Mouse (Mus musculus) layer of hippocampus, postnatal 36 days (tissue): ENCODE measurements around the gene Fgl2. TPM values are rescaled to one million over a fixed set of nuclear protein-coding genes. Genes with fewer than 3 reads are reported as not detected.

Experiments used
- DNase-seq, 2 experiments: peaks; one replicate each; pipeline ENCODE4 v3.0.0; 2022
- total RNA-seq, 2 experiments: library from RNA; stranded (reverse); gene quantifications; 2 replicates each; pipeline ENCODE4 v1.2.3; 2021

Fgl2 gene
- total RNA-seq, 2 experiments from 2014 or later, result 1.7 to 1.9 TPM

DNA sequence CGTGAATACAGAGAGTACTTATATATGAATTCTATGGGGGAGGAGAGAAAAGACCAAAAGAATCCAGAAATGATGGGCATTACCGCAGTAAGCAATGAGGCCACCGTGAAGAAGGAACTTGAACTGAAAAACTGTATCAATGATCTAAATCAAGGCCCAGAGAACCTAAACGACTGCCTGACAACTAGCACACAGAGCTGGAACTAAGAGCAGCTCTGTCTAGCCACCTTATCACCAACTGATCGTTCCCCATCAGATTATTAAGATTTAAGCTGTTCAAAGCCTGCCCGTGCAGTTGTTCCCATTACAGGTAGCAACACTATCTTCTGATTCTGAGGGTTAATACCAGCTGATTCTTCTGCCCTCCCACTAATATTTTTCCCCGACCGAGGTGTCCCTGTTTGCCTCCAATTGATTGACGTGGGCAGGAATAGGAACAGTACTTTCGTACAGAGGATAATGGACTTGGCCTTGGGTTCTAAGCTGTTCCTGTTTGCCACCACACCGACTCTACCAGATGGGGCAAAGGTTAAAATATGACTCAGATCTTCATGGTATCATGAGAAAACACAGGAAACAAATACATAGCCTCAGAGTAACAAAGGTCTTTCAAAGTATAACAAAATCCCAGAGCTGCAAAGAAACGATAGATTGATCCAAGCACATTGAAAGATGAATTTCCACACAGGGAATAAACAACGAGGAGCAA lies 12.0 kb downstream of the Fgl2 start:
- DNase-seq, result no peak

DNA sequence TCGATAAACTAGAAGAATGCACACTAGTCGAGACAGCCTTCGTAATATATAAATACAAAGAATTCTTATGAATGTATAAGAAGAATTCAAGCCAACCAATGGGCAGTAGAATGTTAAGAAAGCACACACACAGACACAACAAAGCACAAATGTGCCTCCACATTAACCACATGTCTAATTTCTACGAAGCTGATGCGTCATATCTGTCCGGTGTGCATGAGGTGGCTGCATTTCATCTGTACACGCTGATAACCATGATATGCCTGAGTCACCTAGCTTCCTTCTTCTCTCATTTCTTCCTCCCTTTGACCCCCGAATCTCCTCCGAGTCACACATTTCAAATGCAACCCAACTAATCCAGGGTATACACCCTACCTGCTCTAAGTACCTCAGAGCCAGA lies 12.5 kb downstream of the Fgl2 start:
- DNase-seq, result no peak

- DNase-seq, result no peak
These were observed 14.0 kb downstream of the Fgl2 start for GRCm38 (mm10) chr5:21386432-21386831.

- no peak for DNase-seq
These were observed 14.9 kb downstream of the Fgl2 start for GRCm38 (mm10) chr5:21387340-21387739.

DNA sequence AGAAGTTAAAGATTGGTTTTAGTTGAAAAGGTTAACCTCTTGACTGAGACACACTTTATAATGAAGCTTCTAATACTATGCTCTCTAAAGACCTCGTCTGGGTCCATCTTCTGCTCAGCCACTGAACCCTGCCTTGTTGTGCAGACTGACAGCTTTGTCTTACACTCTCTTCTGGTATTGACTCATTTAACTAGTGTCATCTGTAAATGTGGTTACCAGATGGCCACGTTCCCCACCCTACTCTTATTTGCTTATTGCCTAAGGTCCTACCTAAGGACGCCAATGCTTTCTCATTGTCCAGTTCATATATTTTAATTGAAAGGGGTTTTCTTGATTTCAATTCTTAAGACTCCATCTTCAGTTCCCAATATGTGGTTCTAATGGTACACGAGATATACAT lies 16.4 kb downstream of the Fgl2 start:
- no peak for DNase-seq

- no peak for DNase-seq
These were observed 19.4 kb downstream of the Fgl2 start for GRCm38 (mm10) chr5:21391616-21392384.

GRCm38 (mm10) chr5:21394562-21394961 lies 22.1 kb downstream of the Fgl2 start:
- DNase-seq, result no peak

- no peak for DNase-seq
These were observed 22.9 kb downstream of the Fgl2 start for GRCm38 (mm10) chr5:21395205-21395840.

DNA sequence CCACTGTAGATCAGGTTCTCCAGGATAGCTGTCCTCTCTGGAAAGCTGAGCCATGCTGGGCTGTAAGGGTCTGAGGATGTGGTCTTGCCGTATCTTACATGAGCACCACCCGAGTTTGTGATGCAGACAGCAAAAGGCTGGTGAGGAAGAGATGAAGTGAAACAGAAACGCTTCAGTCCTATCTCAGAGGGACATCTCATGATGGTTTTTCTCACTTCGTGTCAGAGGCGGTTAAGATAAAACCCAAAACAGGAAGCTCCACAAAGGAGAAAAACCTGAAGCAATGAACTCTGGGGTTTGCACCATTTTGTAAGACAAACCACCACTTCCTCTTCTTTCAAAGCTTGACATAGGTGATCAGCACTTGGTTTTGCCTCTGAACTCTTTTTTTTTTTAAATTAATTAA lies 38.8 kb downstream of the Fgl2 start:
- DNase-seq, result no peak

GRCm38 (mm10) chr5:21412056-21412455 lies 39.6 kb downstream of the Fgl2 start:
- DNase-seq, result no peak

DNA sequence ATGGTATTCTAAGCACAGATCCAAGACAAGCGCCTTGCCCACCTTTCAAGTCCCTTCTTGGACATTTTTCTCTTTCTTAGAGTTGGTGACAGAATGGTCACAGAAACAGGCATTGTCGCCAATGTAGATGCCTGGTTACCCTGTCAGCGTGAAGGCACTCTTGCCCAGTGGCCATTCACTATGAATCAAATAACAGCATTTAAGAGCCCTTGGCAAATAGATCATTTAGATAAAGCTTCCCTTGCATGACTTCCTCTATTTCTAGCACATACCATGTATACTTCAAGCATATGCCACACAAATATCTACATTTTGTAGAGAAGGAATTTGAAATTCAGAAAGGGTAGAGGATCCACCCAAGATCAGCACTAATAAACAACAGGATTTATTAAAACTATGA lies 40.9 kb downstream of the Fgl2 start:
- no peak for DNase-seq

- no peak for DNase-seq
These were observed 41.8 kb downstream of the Fgl2 start for GRCm38 (mm10) chr5:21414116-21414820.

DNA sequence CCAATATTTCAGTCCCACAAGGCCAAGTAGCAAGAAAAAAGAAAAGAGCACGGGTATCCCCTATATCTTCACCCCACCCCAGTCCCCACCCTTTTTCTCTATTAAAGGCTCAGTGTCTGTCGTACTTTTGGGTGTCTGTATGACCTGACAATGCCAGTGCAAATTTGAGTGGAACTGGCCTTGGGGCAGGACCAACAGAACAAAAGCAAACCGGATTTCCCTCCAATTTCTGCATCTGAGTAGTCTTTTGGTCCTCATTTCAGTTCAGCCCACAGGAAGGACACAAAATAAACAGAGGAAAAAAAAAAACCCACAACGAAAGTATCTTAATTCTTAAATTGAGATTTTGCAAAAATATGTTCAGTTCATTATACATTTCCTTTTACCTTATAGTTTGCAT lies 46.2 kb downstream of the Fgl2 start:
- DNase-seq, result no peak

- no peak for DNase-seq
These were observed 48.2 kb downstream of the Fgl2 start for GRCm38 (mm10) chr5:21420609-21421008.

DNA sequence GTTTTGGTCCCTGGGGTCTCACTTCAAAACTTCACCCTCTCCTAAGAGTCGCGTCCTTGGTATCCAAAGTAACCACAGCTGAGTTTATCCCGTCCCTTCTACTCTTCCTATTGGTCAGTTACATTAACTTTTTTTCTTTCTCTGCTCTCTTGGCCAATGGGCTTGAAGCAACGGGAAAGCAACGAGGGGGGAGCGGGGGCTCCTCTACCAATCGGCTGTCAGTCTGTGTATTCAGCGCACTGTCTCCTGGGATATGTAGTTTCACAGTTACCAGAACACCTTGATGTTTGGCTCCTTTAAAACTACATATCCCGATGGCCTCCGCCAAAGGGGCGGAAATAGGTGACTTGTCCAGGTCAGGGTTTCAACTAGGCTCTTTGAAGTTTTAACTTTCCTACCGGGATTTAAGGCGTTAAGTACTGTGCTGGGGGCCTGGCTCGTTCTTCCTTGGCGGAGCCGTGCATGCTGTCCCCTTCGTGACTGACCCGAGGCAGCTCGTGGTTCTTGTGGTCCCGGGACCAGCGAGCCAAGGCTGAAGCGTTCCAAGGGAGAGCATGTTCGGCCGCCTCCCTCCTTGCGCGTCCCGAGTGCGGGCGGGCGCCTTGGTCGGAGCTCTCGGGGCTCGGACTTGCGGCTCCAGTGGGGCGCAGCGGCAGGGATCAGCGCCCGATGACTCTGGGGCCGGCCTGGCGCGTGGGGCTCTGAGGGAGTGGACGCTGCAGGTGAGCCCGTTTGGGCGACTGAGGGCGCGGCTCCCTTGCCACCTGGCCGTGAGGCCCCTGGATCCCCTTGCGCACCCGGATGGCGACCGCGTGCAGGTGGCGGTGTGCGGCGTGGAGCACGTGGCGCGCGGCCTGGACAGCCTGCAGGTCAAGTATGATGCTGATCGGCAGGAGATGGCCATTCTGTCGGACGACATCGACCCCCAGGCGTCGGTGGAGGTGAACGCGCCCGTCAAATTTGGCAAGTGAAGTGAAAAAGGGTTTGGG lies 52.5 kb downstream of the Fgl2 start, which contains the start of the genes Ccdc146 and Fam185a:
Ccdc146 (minus strand) TSS at position 64 of the 989 bp plus-strand sequence.
Fam185a (plus strand) TSS at position 345 of the 989 bp plus-strand sequence.
- DNase-seq, result peak; percentile 84 to 88

GRCm38 (mm10) chr5:21426666-21427065 lies 54.2 kb downstream of the Fgl2 start:
- no peak for DNase-seq

Other genes starting within 250 kb of the Fgl2 start
- gene Gsap, start 186.4 kb upstream of the Fgl2 start, total RNA-seq, result 1 to 10 TPM; 7.6 to 8.6 TPM
- under 1 TPM; 0.15 to 0.51 TPM for gene Ccdc146, start 52.0 kb downstream of the Fgl2 start, total RNA-seq
- gene Fam185a, start 52.3 kb downstream of the Fgl2 start, total RNA-seq, result 10 to 100 TPM; 12.3 to 13.2 TPM
- gene Lrrc17, start 170.9 kb downstream of the Fgl2 start, total RNA-seq, result under 1 TPM; 0.15 to 0.25 TPM